Mouse (Mus musculus) limb, embryonic 14.5 days (tissue): ENCODE measurements around the gene St3gal3. TPM values are rescaled to one million over a fixed set of nuclear protein-coding genes. Genes with fewer than 3 reads are reported as not detected.

Source experiments
- ATAC-seq: fragments of 200-750 bp; cut with Nextera tagmentation; 2 replicates; pipeline ENCODE4 v1.8.0; 2017; ENCODE audit warnings: low read depth, moderate number of reproducible peaks, moderate TSS enrichment; ENCODE audit not compliant: low FRiP score
- DNase-seq: peaks from one replicate; pipeline ENCODE4 v3.0.0-alpha.2; 2015; ENCODE audit warnings: low spot score
- H3K27ac ChIP-seq: fragments of 300-500 bp; sonication (generic); replicated peaks from 2 replicates; pipeline ENCODE4 v1.5.1; 2014; ENCODE audit warnings: low read depth, mild to moderate bottlenecking, low read length, moderate library complexity, mixed read lengths
- H3K27me3 ChIP-seq: fragments of 300-500 bp; sonication (generic); 2 replicates; pipeline ENCODE4 v1.6.1; 2014; ENCODE audit warnings: low read length, mixed read lengths; ENCODE audit not compliant: control insufficient read depth, insufficient read depth
- H3K36me3 ChIP-seq: fragments of 300-500 bp; sonication (generic); 2 replicates; pipeline ENCODE4 v1.6.1; 2014; ENCODE audit warnings: mild to moderate bottlenecking, low read length, moderate library complexity, mixed read lengths; ENCODE audit not compliant: control insufficient read depth, insufficient read depth
- H3K4me1 ChIP-seq: fragments of 300-500 bp; sonication (generic); 2 replicates; pipeline ENCODE4 v1.6.1; 2014; ENCODE audit warnings: antibody characterized with exemption, low read length, mixed read lengths; ENCODE audit not compliant: control insufficient read depth, insufficient read depth
- H3K4me2 ChIP-seq: fragments of 300-500 bp; sonication (generic); replicated peaks from 2 replicates; pipeline ENCODE4 v1.6.1; 2014; ENCODE audit warnings: low read depth, mild to moderate bottlenecking, low read length, moderate library complexity; ENCODE audit not compliant: severe bottlenecking
- H3K4me3 ChIP-seq: fragments of 300-500 bp; sonication (generic); replicated peaks from 2 replicates; pipeline ENCODE4 v1.5.1; 2014; ENCODE audit warnings: low read length
- H3K9ac ChIP-seq: fragments of 300-500 bp; sonication (generic); 2 replicates; pipeline ENCODE4 v1.6.1; 2014; ENCODE audit warnings: mild to moderate bottlenecking, low read depth, low read length, moderate library complexity; ENCODE audit not compliant: severe bottlenecking
- H3K9me3 ChIP-seq: fragments of 300-500 bp; sonication (generic); 2 replicates; pipeline ENCODE4 v1.6.1; 2016; ENCODE audit warnings: low read length; ENCODE audit not compliant: control insufficient read depth
- POLR2A ChIP-seq: fragments of 200-500 bp; IDR thresholded peaks from 2 replicates; pipeline ENCODE4 v1.8.0; 2012; ENCODE audit warnings: inconsistent platforms, mild to moderate bottlenecking, moderate library complexity, borderline replicate concordance; ENCODE audit not compliant: insufficient read depth, insufficient read length; ENCODE audit errors: extremely low read depth
- WGBS: fragments of 180-500 bp; shearing (Covaris S2); extraction: QIAGEN DNeasy Blood & Tissue Kit; methylation state at CpG from one replicate; pipeline ENCODE4 v1.1.7; 2014; 5-methylcytosine and 5-hydroxymethylcytosine counted together
- polyA plus RNA-seq, 2 experiments: library from polyadenylated mRNA; depleted of rRNA in 1 of 2; stranded (reverse) in 1 of 2; unstranded in 1 of 2; fragments of >200 nt; fragmentation: Nextera tagmentation in 1 of 2; extraction: Ambion mirVana in 1 of 2; gene quantifications; 2 replicates each; pipeline versions ENCODE4 v1.2.1 to v1.2.3; 2012 to 2014

The St3gal3 gene
- polyA plus RNA-seq, 2 experiments, result 5.4 to 26.1 TPM

- no peak overlapping the region for H3K4me3 ChIP-seq
- H3K4me1 ChIP-seq, result peaks cover 7% of the 10 kb centered on the region; the same call in 1 of the 2 replicates
- peaks cover 10% of the 10 kb centered on the region for H3K36me3 ChIP-seq
- no peak for TF ChIP-seq POLR2A
- H3K9ac ChIP-seq, result no peak overlapping the region
- DNase-seq (no peak), ATAC-seq (no peak)
- no peak overlapping the region for H3K27ac ChIP-seq
- WGBS, result 68% methylated on average over 11 of the region's 11 CpGs
- no peaks in the 10 kb centered on the region for H3K9me3 ChIP-seq
- H3K27me3 ChIP-seq, result no peaks in the 10 kb centered on the region
- H3K4me2 ChIP-seq, result no peak overlapping the region
Measured at GRCm38 (mm10) chr4:117946639-117947305, 187.9 kb downstream of the St3gal3 start.

- no peaks in the 10 kb centered on the region for H3K9me3 ChIP-seq
- no peak for TF ChIP-seq POLR2A
- no peaks in the 10 kb centered on the region for H3K27me3 ChIP-seq
- H3K4me1 ChIP-seq, result peaks cover 7% of the 10 kb centered on the region; the same call in 1 of the 2 replicates
- DNase-seq (no peak), ATAC-seq (no peak)
- WGBS, result 19% methylated on average over 5 of the region's 5 CpGs
- H3K9ac ChIP-seq, result no peak overlapping the region
- H3K4me3 ChIP-seq, result no peak overlapping the region
- no peak overlapping the region for H3K27ac ChIP-seq
- H3K4me2 ChIP-seq, result no peak overlapping the region
- peaks cover 25% of the 10 kb centered on the region for H3K36me3 ChIP-seq
Measured at GRCm38 (mm10) chr4:117943317-117943716, 191.4 kb downstream of the St3gal3 start.

DNA sequence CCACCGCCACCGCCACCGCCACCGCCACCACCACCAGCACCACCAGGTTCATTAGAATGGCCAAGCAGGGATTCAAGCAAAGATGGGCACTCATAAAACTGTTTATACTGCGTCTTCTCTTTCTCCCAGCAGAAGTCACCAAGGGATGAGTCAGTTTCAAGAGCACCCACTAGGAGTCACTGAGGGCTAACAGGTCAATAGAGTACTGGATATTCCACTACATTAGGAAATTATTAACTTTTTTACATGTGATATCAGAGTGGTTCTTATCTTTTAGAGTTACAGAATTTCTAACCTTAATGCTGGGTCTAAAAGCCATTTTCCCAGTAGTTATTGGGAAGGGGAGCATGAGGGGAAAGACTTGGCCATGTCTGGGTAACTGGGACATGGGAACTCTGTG, 197.8 kb downstream of the St3gal3 start:
- TF ChIP-seq POLR2A, result no peak
- 96% methylated on average over 5 of the region's 5 CpGs for WGBS
- H3K36me3 ChIP-seq, result peaks cover 35% of the 10 kb centered on the region

DNA sequence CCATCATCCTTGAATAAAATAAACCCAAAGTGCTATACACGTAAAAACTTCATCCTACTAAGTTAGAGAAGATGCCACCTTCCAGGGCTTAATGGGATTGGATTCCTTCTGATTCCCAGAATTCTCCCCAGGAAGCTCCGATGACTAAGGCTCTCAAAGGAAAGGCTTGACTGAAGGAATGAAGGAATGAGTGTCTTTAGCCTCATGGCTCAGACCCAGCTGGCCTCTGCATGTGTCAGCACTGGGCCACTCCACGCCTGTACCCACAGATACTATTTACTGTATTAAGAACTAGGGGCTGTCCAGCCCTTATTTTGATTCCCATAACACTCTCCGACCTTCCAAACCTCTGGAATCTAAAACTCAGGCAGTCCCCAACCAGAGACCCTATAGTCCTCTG, 200.6 kb downstream of the St3gal3 start:
- Histone ChIP-seq H3K4me2 (no peak overlapping the region), H3K9ac (no peak overlapping the region), H3K4me1 (0 out of 2 replicates have a peak, but pooled peaks cover 1% of the 10 kb centered on the region), H3K27ac (no peak overlapping the region), H3K27me3 (no peaks in the 10 kb centered on the region), H3K36me3 (peaks cover 19% of the 10 kb centered on the region), H3K4me3 (no peak overlapping the region), H3K9me3 (no peaks in the 10 kb centered on the region)
- 89% methylated on average over 4 of the region's 4 CpGs for WGBS
- DNase-seq, result no peak
- TF ChIP-seq POLR2A, result no peak
- no peak for ATAC-seq

More for the DNA sequence above, 197.8 kb downstream of the St3gal3 start:
- ATAC-seq (no peak), DNase-seq (no peak)
- H3K4me2 ChIP-seq, result no peak overlapping the region
- no peak overlapping the region for H3K27ac ChIP-seq
- no peaks in the 10 kb centered on the region for H3K27me3 ChIP-seq
- no peaks in the 10 kb centered on the region for H3K4me1 ChIP-seq
- H3K4me3 ChIP-seq, result no peak overlapping the region
- H3K9ac ChIP-seq, result no peak overlapping the region
- H3K9me3 ChIP-seq, result no peaks in the 10 kb centered on the region

GRCm38 (mm10) chr4:117933248-117933647, 201.5 kb downstream of the St3gal3 start:
- no peaks in the 10 kb centered on the region for H3K9me3 ChIP-seq
- no peak for ATAC-seq
- H3K4me2 ChIP-seq, result no peak overlapping the region
- DNase-seq, result no peak
- WGBS, result 85% methylated on average over 5 of the region's 5 CpGs
- H3K27ac ChIP-seq, result no peak overlapping the region
- no peak overlapping the region for H3K9ac ChIP-seq
- H3K4me3 ChIP-seq, result no peak overlapping the region
- peaks cover 17% of the 10 kb centered on the region for H3K36me3 ChIP-seq
- no peak for TF ChIP-seq POLR2A
- H3K27me3 ChIP-seq, result no peaks in the 10 kb centered on the region
- peaks cover 8% of the 10 kb centered on the region; the same call in 1 of the 2 replicates for H3K4me1 ChIP-seq
